Mouse (Mus musculus) erythroblast, embryonic 14.5 days (primary cell): ENCODE results near the gene Syne1. TPM values are rescaled to one million over a fixed set of nuclear protein-coding genes. Genes with fewer than 3 reads are reported as not detected.

Experiments used
- H3K27me3 ChIP-seq: 2 replicates; pipeline ENCODE4 v1.6.1; 2012; ENCODE audit warnings: inconsistent platforms; ENCODE audit not compliant: control insufficient read depth
- H3K36me3 ChIP-seq: 2 replicates; pipeline ENCODE4 v1.6.1; 2012; ENCODE audit warnings: mild to moderate bottlenecking, inconsistent platforms; ENCODE audit not compliant: control insufficient read depth
- H3K4me1 ChIP-seq: 2 replicates; pipeline ENCODE4 v1.6.1; 2012; ENCODE audit warnings: inconsistent platforms; ENCODE audit not compliant: control insufficient read depth
- H3K4me3 ChIP-seq: replicated peaks from 2 replicates; pipeline ENCODE3; 2012; ENCODE audit warnings: moderate library complexity, mild to moderate bottlenecking, inconsistent platforms
- H3K9me3 ChIP-seq: 2 replicates; pipeline ENCODE4 v1.6.1; 2012; ENCODE audit warnings: low read length, inconsistent platforms, mixed read lengths; ENCODE audit not compliant: control insufficient read depth
- GATA1 ChIP-seq: IDR thresholded peaks from 2 replicates; pipeline ENCODE4 v1.6.1; 2012; ENCODE audit warnings: low read length, inconsistent platforms, mixed read lengths
- TAL1 ChIP-seq: IDR thresholded peaks from 3 replicates; pipeline ENCODE4 v1.6.1; 2012; ENCODE audit warnings: low read length, inconsistent platforms, mixed read lengths
- polyA plus RNA-seq: library from polyadenylated mRNA; stranded (reverse); fragments of >175 nt; gene quantifications from 2 replicates; pipeline ENCODE4 v1.2.3, GENCODE M21; 2012

Gene Syne1
- polyA plus RNA-seq, 1 experiment: 0.19 TPM

GRCm38 (mm10) chr10:4971156-4971555 lies 580.1 kb downstream of the Syne1 start:
- no peaks in the 10 kb centered on the region for H3K9me3 ChIP-seq
- no peaks in the 10 kb centered on the region for H3K4me1 ChIP-seq
- no peaks in the 10 kb centered on the region for H3K36me3 ChIP-seq
- H3K4me3 ChIP-seq: no peak overlapping the region
- no peaks in the 10 kb centered on the region for H3K27me3 ChIP-seq
- TF ChIP-seq GATA1 (no peak), TAL1 (no peak)

Other genes starting within 250 kb of the Syne1 start
- gene Myct1, start 42.3 kb upstream of the Syne1 start, polyA plus RNA-seq: 0.03 and 0.09 TPM in 2 replicates
- gene Vip, start 87.7 kb upstream of the Syne1 start, polyA plus RNA-seq: not detected in 2 replicates